Mouse (Mus musculus) adrenal gland, adult 18-20 months (tissue): ENCODE measurements around the gene Ndufb6. TPM values are rescaled to one million over a fixed set of nuclear protein-coding genes. Genes with fewer than 3 reads are reported as not detected.

Source experiments
- DNase-seq, 2 experiments: peaks; one replicate each; pipeline ENCODE4 v3.0.0; 2021 to 2022; ENCODE audit warnings: low spot score in 2 of 2
- total RNA-seq, 2 experiments: library from RNA; stranded (reverse); gene quantifications; 1 replicate in 1 of 2; 2 replicates in 1 of 2; pipeline ENCODE4 v1.2.3; 2021

Gene Ndufb6
- total RNA-seq, 2 experiments from 2014 or later, result 232 to 407 TPM

GRCm38 (mm10) chr4:40264321-40264720 lies 14.9 kb downstream of the Ndufb6 start:
- DNase-seq, result no peak

DNA sequence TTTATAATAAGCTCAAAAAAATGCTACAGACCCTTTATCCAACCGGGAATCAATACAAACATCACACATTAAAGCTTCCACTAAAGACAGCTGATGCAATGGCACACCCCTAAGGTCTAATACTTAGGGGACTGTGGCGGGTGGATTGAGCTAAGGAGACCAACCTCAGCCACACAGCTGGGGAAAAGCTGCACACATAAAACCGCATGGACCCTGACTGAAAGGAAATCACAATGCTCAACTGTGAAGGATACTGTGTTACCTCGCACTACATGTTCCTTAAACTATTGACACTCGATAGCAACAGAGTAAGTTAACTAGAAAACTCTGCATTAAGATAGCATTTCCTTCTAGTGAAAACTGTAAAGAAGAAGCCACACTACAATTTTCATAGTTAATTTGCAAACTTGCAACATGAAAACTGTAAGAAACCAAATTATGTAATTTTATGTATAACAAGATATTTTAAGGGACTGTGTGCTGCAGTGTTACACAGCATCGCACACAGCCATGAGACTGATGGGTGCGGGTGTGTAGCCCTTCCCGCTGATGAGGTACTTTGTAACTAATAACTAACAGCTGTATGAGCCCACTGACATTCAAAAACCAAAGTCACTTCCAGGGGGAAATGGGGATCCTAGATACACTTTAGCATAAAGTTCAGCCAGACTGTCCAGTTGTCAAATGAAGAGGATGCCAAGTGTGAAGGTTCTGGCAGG lies 24.7 kb downstream of the Ndufb6 start:
- DNase-seq, result no peak

- DNase-seq, result no peak
Measured at GRCm38 (mm10) chr4:40253766-40254165, 25.5 kb downstream of the Ndufb6 start.

DNA sequence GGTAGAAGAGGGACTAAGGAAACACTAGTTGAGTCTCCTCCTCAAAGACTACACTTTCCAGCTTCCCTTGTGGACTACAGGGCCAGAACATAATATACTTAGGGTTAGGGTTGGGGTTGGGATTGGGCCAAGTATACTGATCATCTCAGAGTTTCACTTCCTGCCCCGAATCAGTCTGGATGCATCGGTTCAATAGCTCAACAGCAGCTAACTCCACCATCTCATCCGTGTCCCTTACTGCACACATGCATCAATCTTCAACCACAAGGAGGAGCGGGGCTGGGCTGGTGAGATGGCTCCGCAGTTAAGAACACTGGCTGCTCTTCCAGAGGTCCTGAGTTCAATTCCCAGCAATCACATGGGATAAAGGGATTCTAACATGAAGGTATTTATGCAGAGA lies 28.2 kb downstream of the Ndufb6 start:
- no peak for DNase-seq

GRCm38 (mm10) chr4:40244035-40244434 lies 35.2 kb downstream of the Ndufb6 start:
- DNase-seq, result no peak

DNA sequence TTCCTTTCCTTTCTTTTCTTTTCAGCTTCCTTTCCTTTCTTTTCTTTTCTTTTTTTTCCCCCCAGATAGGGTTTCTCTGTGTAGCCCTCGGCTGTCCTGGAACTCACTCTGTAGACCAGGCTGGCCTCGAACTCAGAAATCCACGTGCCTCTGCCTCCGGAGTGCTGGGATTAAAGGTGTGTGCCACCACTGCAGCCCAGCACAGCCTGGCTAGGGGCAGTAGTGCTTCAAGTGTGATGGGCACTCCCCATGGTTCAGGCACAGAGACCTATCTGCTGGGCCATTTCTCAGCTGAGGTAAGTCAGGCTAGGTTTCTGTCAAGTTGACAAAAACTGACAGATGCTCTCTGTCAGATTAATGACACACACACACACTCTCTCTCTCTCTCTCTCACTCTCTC lies 36.2 kb downstream of the Ndufb6 start:
- no peak for DNase-seq

DNA sequence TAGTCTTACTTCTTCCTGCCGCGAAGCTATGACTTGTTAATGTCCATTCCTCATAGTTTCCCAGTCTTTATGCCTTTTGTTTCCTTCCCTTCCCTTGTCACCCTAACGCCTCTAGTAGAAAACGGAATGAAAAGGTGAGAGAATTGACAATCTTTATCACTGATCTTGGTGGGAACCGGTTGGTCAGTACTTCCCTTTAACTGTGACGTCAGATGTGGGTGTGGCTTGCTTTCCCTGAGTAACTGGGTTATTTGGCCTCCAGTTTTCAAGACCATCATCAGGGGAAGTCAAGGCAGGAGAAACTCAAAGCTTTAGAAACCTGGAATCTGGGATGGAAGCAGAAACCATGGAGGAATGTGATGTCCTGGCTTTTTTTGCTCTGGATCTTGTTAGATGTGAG lies 37.3 kb downstream of the Ndufb6 start:
- no peak for DNase-seq

- DNase-seq, result no peak
Measured at GRCm38 (mm10) chr4:40240272-40240744, 38.9 kb downstream of the Ndufb6 start.

DNA sequence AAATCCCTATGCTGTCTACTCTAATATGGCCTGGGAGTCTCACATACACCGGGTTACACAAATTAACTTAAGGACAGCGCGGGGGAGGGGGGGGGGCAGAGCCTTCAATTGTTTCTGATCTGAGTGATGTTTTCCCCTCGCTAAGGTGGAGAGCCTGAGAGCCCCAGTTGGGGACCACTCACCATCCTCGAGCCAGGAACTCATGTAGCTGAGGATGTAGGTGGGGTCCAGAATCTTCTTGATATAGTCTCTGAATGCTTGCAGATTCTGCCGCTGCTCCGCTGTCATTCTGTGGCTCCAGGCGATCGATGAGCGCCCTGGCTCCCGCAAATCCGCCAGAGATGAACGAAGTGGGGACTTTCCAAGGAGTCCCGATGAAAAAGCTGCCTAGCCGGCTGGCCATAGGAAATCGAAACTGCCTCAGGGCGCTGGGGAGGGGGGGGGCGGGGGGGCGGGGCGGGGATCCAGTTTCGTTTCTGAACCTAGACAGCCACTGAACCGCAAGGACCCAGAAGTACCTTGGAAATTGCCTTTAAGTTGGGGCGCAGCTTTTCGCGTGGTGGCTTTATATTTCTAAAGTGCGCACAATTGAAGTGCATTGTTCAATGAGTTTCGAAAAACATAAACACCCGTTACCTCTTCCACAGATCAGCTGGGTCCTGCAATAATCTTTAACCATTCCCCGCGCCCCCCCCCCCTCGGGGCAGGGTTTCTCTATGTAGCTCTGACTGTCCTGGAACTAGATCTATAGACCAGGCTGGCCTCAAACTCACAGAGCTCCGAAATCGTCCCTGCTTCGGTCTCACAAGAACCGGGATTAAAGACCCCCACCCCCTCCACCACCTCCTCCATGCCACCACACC lies 39.6 kb downstream of the Ndufb6 start, which contains the start of gene Ddx58:
Ddx58 (minus strand) TSS at position 420 of the 863 bp plus-strand sequence.
- peak; percentile 31 to 32 for DNase-seq

DNA sequence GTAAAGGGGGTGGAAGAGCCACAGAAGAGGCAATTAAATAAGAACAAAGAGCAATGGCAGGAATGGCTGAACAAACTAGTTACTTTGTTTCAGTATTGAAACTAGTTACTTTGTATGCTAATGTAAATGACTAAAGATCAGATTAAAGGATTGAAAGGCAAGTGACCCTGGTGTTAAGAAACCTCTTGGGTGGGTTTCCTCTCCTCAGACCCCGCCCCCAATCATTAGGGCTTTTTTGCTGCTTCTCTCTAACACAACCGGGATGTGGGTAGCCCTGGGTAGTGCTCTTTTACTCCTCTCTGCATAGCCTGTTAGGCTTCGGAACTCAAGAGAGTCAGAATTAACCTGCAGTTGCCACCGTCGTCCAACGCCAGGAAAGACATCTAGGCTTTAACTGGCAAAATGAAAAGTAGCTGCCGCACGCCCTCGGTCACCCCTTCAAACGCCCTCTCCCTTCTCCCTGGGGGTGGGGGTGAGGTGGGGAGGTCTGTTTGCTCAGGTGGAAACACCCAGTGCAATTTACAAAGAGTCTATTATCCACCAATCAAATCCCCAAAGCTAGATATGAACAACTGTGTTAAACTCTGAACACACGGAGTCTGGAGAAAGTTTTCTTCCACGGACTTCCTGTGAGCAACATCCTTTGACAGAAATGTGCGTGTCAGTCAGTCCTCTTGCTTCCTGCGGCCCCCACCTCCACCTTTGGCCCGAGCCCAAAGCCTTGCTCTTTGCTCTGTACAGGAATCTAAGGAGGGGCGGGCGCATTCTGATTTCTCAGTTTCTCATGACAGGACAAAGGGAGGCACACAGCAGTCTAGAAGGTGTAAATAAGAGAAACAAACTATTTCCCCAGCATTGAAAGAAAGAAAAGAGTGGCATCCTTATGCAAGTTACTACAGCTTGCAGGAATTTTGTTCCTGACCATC lies 40.5 kb downstream of the Ndufb6 start:
- peak; percentile 66 for DNase-seq

- DNase-seq, result no peak
Measured at GRCm38 (mm10) chr4:40236829-40237228, 42.4 kb downstream of the Ndufb6 start.

DNA sequence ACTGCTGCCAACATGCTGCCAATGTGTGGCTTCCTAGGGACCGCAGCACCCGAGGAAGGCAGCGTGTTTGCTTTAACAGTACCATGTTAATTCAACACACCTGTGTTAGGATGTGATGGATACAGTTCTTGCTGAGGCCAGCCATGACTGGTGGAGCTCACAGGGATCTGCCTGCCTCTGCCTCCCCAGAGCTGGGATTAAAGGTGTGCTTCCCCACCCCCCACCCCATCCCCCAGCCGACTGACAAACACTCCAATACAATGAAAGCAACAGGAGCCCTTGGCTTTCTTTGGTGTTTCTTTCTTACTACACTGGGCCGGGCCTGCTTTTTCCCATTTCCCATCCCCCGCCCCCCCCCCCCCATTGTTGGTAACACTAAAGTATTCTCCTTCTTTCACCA lies 45.0 kb downstream of the Ndufb6 start:
- no peak for DNase-seq

DNA sequence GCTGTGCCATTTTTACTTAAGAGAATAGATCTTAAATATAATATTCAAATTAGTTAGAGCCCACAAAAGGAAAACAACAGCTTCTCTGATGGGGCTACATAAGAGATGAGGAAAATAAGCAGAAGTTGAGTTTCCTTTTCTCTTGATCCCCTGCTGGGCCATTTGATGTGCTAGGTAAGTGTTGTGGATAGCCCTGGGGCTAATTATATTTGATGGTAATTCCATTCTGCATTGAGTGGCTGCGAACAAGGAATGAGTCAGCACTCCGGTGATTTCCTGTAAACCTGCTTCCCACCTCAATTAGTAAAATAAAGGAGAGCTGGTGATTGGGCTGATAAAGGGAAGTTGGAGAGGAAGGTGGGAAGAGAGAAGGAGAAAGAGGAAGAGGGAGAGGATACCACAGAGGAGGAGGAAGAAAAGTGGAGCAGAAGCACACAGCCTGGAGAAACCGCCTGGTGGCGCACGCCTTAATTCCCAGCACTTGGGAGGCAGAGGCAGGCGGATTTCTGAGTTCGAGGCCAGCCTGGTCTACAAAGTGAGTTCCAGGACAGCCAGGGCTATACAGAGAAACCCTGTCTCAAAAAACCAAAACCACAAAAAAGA lies 46.1 kb downstream of the Ndufb6 start:
- no peak for DNase-seq

- DNase-seq, result no peak
Measured at GRCm38 (mm10) chr4:40229723-40230122, 49.5 kb downstream of the Ndufb6 start.

GRCm38 (mm10) chr4:40227886-40228285 lies 51.3 kb downstream of the Ndufb6 start:
- DNase-seq, result no peak

DNA sequence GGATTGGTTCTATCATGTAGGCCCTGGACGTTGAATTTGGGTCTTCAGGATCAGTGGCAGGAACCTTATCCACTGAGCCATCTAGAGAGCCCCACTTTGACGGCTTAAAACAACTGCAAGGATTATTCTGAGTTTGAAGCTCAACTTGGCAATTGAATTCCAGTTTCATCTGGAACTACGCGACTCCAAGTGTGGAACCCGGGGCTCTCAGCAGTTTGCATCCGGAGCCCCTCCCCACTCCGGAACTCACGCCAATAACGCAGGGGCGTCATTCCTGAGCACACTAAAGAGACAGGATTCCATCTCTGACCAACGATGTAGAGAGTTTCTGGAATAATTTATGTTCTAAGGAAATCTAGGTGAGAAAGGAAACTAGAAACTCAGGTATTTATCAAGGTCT lies 52.1 kb downstream of the Ndufb6 start:
- DNase-seq, result no peak

DNA sequence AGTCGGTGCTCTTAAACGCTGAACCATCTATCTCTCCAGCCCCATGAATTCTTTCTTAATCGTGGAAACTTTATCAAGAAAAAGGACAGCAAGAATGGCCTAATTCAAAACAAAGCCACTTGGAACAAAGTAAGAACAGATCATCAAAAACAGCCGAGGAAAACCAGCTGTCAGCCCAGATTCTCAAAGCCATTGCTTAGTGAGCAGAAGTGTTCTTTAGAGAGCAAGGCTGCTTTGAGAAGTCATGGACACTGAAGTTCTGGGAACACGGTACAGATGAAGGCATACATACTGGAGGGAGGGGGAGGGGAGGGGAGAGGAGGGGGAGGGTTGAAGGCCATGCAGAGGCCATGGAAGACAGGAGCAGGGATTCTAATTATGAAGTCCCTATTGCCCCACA lies 53.1 kb downstream of the Ndufb6 start:
- no peak for DNase-seq

- no peak for DNase-seq
Measured at GRCm38 (mm10) chr4:40221876-40222585, 57.2 kb downstream of the Ndufb6 start.

GRCm38 (mm10) chr4:40221004-40221760 lies 58.0 kb downstream of the Ndufb6 start:
- DNase-seq, result no peak
